Mouse (Mus musculus) myocyte (in vitro differentiated cells): Measurements from ENCODE around the gene Scarf1.
A peak's percentile ranks its signal among the peaks of the same experiment; 100 is the strongest.

Experiments
- E2F4 ChIP-seq: IDR thresholded peaks from one replicate; pipeline ENCODE4 v1.6.1; 2011; ENCODE audit warnings: mild to moderate bottlenecking, control low read depth, moderate library complexity; ENCODE audit not compliant: insufficient read depth
- MAX ChIP-seq: IDR thresholded peaks from one replicate; pipeline ENCODE4 v1.6.1; 2011; ENCODE audit warnings: low read depth, mild to moderate bottlenecking, control low read depth
- MYOD1 ChIP-seq, 3 experiments: IDR thresholded peaks; one replicate each; pipeline ENCODE4 v1.6.1; 2011; ENCODE audit warnings: control low read depth in 2 of 3, low read depth in 2 of 3, mild to moderate bottlenecking in 2 of 3, moderate library complexity in 1 of 3; ENCODE audit not compliant: insufficient read length in 2 of 3, control insufficient read depth in 1 of 3
- MYOG ChIP-seq, 3 experiments: IDR thresholded peaks; one replicate each; pipeline ENCODE4 v1.6.1; 2011; ENCODE audit warnings: control low read depth in 2 of 3, low read depth in 2 of 3, mild to moderate bottlenecking in 2 of 3; ENCODE audit not compliant: insufficient read length in 2 of 3, control insufficient read depth in 1 of 3, insufficient read depth in 1 of 3
- POLR2A ChIP-seq: IDR thresholded peaks from one replicate; pipeline ENCODE4 v1.6.1; 2011; ENCODE audit warnings: low read depth, mild to moderate bottlenecking, control low read depth, moderate library complexity; ENCODE audit not compliant: insufficient read length
- POLR2AphosphoS2 ChIP-seq: IDR thresholded peaks from one replicate; pipeline ENCODE4 v1.6.1; 2011; ENCODE audit warnings: low read depth, control low read depth; ENCODE audit not compliant: insufficient read length
- SRF ChIP-seq: IDR thresholded peaks from one replicate; pipeline ENCODE4 v1.6.1; 2011; ENCODE audit warnings: low read depth; ENCODE audit not compliant: control insufficient read depth, insufficient read length
- TCF12 ChIP-seq: IDR thresholded peaks from one replicate; pipeline ENCODE4 v1.6.1; 2011; ENCODE audit warnings: mild to moderate bottlenecking, control low read depth; ENCODE audit not compliant: poor library complexity, insufficient read depth, severe bottlenecking
- TCF3 ChIP-seq: IDR thresholded peaks from one replicate; pipeline ENCODE4 v1.6.1; 2011; ENCODE audit warnings: low read depth, control low read depth; ENCODE audit not compliant: insufficient read length
- USF1 ChIP-seq: IDR thresholded peaks from one replicate; pipeline ENCODE4 v1.6.1; 2011; ENCODE audit warnings: low read depth, mild to moderate bottlenecking, control low read depth, moderate library complexity

DNA sequence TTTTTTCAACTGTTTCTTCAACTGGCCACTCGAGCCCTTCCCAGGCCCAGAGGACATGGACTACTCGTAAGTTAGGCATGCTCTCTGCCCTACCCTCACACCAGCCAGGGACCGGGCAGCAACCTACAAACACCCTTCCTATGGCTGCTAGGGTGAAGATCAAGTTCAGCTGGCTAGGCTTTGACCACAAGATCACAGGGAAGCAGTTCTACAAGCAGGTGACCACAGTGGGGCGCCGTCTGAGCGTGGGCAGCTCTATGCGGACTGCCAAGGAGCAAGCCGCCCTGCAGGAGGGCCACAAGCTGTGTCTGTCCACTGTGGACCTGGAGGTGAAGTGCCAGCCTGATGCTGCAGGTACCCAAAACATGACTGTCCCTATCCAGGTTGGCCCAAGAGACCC, 49.5 kb downstream of the Scarf1 start:
- TF ChIP-seq TCF12 (no peak), POLR2A (peak; percentile 28), E2F4 (no peak), MAX (no peak), USF1 (no peak), POLR2AphosphoS2 (no peak), MYOG (IDR thresholded peaks at IDR 0.05; ENCODE audit: control insufficient read depth in 1 of 3, insufficient read depth in 1 of 3, insufficient read length in 2 of 3, low read depth in 2 of 3) (peak in 1 of 3 experiments; percentile 36), SRF (no peak), MYOD1 (IDR thresholded peaks at IDR 0.05; ENCODE audit: control insufficient read depth in 1 of 3, insufficient read length in 2 of 3, low read depth in 2 of 3) (peak in 2 of 3 experiments; percentile 33 to 76), TCF3 (no peak)
